Mouse (Mus musculus): ENCODE results near the gene Zbtb37.

The Zbtb37 gene

DNA sequence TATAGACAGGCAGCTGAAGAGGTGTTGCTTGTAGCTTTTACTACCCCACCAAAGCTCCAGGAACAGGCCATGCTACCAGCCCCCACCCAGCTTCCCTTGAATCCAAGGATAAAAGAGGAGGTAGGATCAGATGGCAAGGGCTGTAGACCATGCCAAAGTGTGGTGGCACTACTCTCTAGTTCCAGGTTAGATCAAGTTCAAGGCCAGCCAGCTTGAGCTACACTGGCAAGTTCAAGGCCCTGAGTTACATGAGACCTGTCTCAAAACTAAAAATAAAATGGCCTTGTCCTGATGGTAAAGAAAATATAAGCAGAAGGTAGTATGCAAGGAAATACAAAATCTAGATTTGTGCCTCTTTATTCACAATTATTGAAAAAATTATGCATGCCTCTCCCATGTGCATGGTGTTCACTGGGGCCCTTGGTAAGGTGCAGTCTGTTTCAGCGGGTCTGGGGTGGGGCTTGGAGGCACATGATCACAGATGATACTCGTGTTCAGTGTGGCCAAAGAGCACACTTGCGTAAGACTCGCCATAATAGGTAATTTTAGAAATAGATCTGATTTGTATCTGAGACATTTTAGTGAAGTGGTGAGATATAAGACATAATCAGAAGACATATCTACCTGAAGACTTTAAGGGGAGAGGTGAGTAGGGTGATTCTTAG lies 56.4 kb downstream of the Zbtb37 start, which contains the start of gene Serpinc1:
Gene Serpinc1 (plus strand): TSS at position 515 of the 665 bp plus-strand sequence.
- no peak for DNase-seq (ENCODE audit: low spot score)

DNA sequence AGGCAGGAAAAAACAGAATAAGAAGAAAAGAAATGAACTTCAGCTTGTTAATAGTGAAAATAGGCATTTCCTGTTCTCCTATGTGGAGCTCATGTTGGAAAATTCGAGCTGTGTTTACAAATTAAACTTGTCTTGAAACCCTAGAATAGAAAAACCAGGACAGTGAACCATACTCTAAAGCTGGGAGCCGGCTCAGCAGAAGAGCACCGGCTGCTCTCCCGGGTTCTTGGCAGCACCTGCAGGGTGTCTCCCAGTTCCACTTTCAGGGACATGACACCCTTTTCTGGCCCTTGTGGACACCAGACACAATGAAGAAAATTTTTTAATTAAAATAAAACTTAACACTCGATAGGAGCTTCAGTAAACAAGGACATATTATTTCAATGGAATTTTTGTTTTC lies 66.0 kb downstream of the Zbtb37 start:
- DNase-seq (ENCODE audit: low spot score), result peak; percentile 4

DNA sequence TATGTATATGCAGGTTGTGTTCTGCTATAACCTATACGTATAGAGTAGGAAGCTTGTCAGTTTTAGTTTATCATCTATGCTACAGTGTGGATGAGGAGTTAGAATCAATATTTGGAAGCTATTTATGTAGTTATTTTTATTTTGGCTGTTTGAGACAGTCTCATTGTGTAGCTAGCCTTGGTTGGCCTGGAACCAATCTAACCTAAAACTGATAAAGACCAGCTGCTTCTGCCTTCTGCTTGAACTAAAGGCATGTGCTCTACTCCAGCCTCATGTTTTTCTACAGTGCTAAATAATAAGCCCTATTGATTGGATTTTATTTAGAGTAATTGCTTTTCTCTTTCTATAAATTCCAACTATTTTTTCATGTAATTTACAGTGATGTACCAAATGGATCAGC lies 67.4 kb downstream of the Zbtb37 start:
- no peak for DNase-seq (ENCODE audit: low spot score)

DNA sequence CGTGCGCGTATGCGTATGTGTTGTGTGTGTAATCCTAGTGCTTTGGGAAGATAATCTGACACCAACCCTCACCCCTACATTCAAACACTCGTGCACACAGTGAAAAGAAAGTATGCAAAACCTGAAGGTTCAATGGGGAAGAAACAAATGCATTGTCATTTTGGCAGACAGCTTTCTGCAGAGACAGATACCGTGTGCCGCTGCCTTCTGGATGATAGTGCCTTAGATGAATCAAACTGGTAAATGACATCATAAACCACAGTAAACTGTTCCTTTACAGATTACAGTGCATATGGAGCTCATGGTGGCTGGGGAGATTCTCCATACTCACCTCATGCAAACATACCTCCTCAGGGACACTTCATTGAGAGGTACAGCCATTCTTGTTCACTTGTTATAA lies 71.5 kb downstream of the Zbtb37 start:
- DNase-seq (ENCODE audit: low spot score), result no peak
